Mouse (Mus musculus): ENCODE data around the gene Gsn. TPM values are rescaled to one million over a fixed set of nuclear protein-coding genes. Genes with fewer than 3 reads are reported as not detected.

Gene Gsn
- polyA plus RNA-seq, 1 experiment from 2014 or later: 1,007 TPM

DNA sequence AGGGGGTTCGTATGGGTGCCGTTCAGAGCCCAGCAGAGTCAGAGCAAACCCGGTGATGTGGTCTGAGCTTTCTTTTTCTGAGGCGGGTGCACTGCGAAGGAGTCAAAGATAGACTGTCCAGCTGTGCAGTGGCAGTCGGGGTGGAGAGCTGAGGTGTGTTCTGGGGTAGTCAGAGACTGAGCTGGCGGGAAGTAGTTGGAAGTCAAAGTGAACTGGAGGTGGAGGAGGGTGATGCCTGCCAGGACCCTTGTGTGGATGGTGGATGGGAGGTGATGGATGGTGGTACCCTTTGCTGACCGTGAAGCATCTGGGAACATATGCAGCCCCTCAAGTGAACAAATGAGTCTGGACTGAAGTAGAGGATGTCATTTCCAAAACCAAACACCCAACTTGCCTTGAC is 9.6 kb downstream of the Gsn start:
- Histone ChIP-seq H3K9ac (replicated peaks; ENCODE audit: low read depth) (no peak overlapping the region), H3K4me1 (ENCODE audit: insufficient read depth, low read depth, low read length) (peaks cover 28% of the 10 kb centered on the region; the same call in 1 of the 2 replicates), H3K27me3 (replicated peaks; ENCODE audit: insufficient read depth, low read length) (no peaks in the 10 kb centered on the region), H3K4me2 (replicated peaks; ENCODE audit: low read depth, low read length) (no peak overlapping the region), H3K9me3 (ENCODE audit: low read length) (no peaks in the 10 kb centered on the region), H3K36me3 (ENCODE audit: insufficient read depth, low read length) (no peaks in the 10 kb centered on the region), H3K4me3 (ENCODE audit: low read depth, low read length) (no peak overlapping the region), H3K27ac (ENCODE audit: low read length) (peak overlapping the region; percentile 95)
- 71% methylated on average over 8 of the region's 8 CpGs for WGBS
- DNase-seq (ENCODE audit: low spot score) (no peak), ATAC-seq (no peak)
- TF ChIP-seq CTCF (IDR thresholded peaks at IDR 0.05): no peak
- no peak for TF ChIP-seq EP300 (IDR thresholded peaks at IDR 0.05)

DNA sequence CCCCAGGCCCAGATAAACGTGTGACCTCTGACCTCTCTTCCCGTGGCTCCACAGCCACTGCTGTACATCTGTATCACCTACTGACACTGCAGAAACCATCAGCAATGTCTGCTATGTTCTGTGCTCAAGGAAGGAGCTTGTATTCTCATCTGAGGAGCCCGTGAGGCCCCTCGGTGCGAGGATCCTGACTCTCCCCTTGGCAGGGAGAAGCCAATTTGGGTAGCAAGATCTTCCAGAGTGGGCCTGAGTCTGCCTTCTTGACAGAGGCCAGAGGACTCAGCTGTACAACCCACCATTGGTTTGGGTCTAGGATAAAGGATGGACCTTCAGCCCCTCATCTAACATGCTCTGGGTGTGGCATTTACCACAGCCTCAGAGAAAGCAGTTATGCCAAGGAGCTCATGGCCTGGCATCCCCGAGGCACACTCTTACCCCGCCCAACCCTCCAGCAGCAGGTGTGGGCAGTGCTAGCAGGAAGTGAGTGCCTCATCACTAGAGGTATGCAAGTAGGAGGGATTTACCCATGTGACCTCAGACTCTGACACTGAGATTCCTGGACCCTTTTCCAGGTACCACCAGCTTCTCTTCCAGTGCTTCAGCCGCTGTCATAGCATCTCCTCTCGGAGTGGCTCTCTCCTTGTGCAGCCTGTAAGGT is 10.2 kb downstream of the Gsn start:
- peak; percentile 11 for TF ChIP-seq EP300 (IDR thresholded peaks at IDR 0.05)
- no peak; the same call in 1 of the 2 replicates for TF ChIP-seq CTCF (IDR thresholded peaks at IDR 0.05)
- no peak overlapping the region for H3K4me3 ChIP-seq (ENCODE audit: low read depth, low read length)
- peak overlapping the region; percentile 31 for H3K4me2 ChIP-seq (replicated peaks; ENCODE audit: low read depth, low read length)
- H3K9ac ChIP-seq (replicated peaks; ENCODE audit: low read depth): no peak overlapping the region
- DNase-seq (ENCODE audit: low spot score) (peak; percentile 91), ATAC-seq (peak; percentile 66)
- peak overlapping the region; percentile 95 for H3K27ac ChIP-seq (ENCODE audit: low read length)
- no peaks in the 10 kb centered on the region for H3K36me3 ChIP-seq (ENCODE audit: insufficient read depth, low read length)
- no peaks in the 10 kb centered on the region for H3K27me3 ChIP-seq (replicated peaks; ENCODE audit: insufficient read depth, low read length)
- 52% methylated on average over 9 of the region's 9 CpGs for WGBS
- H3K4me1 ChIP-seq (ENCODE audit: insufficient read depth, low read depth, low read length): peaks cover 32% of the 10 kb centered on the region; the same call in 1 of the 2 replicates
- H3K9me3 ChIP-seq (ENCODE audit: low read length): no peaks in the 10 kb centered on the region

DNA sequence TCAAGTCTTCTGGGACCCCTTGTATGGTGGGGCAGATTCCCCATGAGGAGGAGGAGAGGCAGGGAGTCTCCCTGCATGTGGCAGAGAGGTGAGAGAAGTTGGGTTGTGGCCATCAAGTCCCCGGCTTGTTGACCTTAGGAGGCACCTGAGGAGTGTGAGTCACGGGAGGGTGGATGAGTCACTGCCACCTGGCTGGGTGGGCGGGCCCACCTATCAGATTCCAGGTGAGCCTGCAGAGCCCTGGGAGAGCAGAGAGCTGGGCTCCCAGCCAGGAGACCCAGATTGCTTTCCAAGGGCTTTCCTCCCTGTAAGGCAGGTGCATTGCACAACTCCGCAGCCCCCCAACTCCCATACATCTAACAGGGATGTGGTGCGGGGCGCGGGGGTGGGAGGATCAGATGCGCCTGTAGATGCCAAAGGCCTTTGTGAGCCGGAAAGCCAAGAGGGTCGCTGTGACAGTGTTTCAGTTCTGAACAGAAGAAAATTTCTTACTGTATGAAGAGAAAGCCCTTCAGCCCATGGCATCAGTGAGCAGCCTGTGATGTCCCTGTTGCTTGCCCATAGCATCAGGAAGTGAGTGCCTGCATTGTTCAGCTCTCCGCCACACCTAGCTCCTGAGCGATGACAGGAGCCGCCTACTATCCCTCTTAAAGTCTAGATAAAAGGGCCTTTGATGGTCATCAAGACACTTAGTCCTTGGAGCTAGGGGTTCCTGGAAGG is 11.1 kb downstream of the Gsn start:
- peak overlapping the region; percentile 36 for H3K4me2 ChIP-seq (replicated peaks; ENCODE audit: low read depth, low read length)
- no peaks in the 10 kb centered on the region for H3K9me3 ChIP-seq (ENCODE audit: low read length)
- no peaks in the 10 kb centered on the region for H3K27me3 ChIP-seq (replicated peaks; ENCODE audit: insufficient read depth, low read length)
- peaks cover 39% of the 10 kb centered on the region; the same call in 1 of the 2 replicates for H3K4me1 ChIP-seq (ENCODE audit: insufficient read depth, low read depth, low read length)
- ATAC-seq (peak; percentile 73), DNase-seq (ENCODE audit: low spot score) (peak; percentile 91)
- H3K36me3 ChIP-seq (ENCODE audit: insufficient read depth, low read length): no peaks in the 10 kb centered on the region
- WGBS: 64% methylated on average over 12 of the region's 13 CpGs
- peak overlapping the region; percentile 95 for H3K27ac ChIP-seq (ENCODE audit: low read length)
- no peak for TF ChIP-seq CTCF (IDR thresholded peaks at IDR 0.05)
- TF ChIP-seq EP300 (IDR thresholded peaks at IDR 0.05): peak; percentile 81
- no peak overlapping the region for H3K4me3 ChIP-seq (ENCODE audit: low read depth, low read length)
- H3K9ac ChIP-seq (replicated peaks; ENCODE audit: low read depth): no peak overlapping the region

DNA sequence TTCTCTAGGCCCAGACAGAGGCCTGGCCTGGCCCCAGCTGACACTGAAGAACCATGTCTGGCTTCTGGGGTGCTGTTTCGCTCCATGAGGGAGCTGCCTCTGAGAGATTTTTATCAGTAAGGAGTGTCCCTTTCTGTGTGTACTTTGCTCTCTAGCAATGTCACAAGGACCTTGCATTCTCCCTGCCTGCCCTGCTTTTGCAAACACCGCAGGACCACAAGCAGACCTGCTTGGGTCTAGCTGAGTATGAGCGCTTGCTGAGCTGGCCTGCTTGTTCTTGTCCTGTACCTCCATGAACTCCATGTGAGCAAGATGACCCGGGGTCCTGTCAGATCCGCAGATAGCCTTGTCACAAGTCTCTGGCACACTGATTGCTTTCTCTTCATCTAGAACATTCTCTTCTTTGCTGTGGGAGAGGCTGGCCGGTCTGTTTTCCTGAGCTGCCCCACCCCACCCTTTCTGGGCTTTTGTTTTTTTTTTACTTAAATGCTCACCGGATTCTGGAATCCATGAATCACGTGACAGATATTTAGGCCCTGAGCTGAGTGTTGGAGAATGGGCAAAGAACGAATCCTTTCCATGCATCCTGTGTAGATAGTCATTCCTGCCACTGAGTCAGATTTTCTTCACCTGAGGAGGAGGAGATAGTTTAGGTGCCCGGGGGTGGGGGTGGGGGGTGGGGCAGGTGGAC is 11.8 kb downstream of the Gsn start:
- ATAC-seq: peak; percentile 59
- Histone ChIP-seq H3K9ac (replicated peaks; ENCODE audit: low read depth) (no peak overlapping the region), H3K4me3 (ENCODE audit: low read depth, low read length) (no peak overlapping the region), H3K4me1 (ENCODE audit: insufficient read depth, low read depth, low read length) (peaks cover 44% of the 10 kb centered on the region; the same call in 1 of the 2 replicates), H3K4me2 (replicated peaks; ENCODE audit: low read depth, low read length) (peak overlapping the region; percentile 36; the same call in 1 of the 2 replicates), H3K27me3 (replicated peaks; ENCODE audit: insufficient read depth, low read length) (no peaks in the 10 kb centered on the region), H3K27ac (ENCODE audit: low read length) (peak overlapping the region; percentile 95), H3K9me3 (ENCODE audit: low read length) (no peaks in the 10 kb centered on the region), H3K36me3 (ENCODE audit: insufficient read depth, low read length) (no peaks in the 10 kb centered on the region)
- WGBS: 34% methylated on average over 10 of the region's 10 CpGs
- peak; percentile 89 for DNase-seq (ENCODE audit: low spot score)
- TF ChIP-seq EP300 (IDR thresholded peaks at IDR 0.05): peak; percentile 93
- no peak for TF ChIP-seq CTCF (IDR thresholded peaks at IDR 0.05)

DNA sequence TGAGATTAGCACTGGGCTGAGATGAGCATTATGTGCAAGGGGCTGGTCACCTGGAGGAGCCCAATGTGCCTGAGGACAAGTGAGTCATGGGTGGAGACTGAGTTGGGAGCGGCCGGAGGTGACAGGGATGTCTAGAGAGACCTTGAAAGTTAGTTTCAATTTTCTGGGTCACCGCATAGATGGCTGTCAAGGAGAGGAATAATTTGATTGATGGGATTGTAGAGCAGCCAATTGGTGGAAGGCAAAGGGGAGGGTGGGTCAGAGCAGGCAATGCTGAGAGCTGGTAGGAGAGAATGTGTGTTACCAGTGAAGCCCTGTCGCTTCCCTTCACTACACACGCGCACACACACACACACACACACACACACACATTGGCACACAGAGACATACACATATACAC is 13.0 kb downstream of the Gsn start:
- ATAC-seq (no peak), DNase-seq (ENCODE audit: low spot score) (peak; percentile 62)
- Histone ChIP-seq H3K4me1 (ENCODE audit: insufficient read depth, low read depth, low read length) (peaks cover 44% of the 10 kb centered on the region; the same call in 1 of the 2 replicates), H3K27me3 (replicated peaks; ENCODE audit: insufficient read depth, low read length) (no peaks in the 10 kb centered on the region), H3K4me2 (replicated peaks; ENCODE audit: low read depth, low read length) (no peak overlapping the region), H3K27ac (ENCODE audit: low read length) (peak overlapping the region; percentile 95), H3K9me3 (ENCODE audit: low read length) (no peaks in the 10 kb centered on the region), H3K4me3 (ENCODE audit: low read depth, low read length) (no peak overlapping the region), H3K9ac (replicated peaks; ENCODE audit: low read depth) (no peak overlapping the region), H3K36me3 (ENCODE audit: insufficient read depth, low read length) (no peaks in the 10 kb centered on the region)
- 64% methylated on average over 6 of the region's 6 CpGs for WGBS
- TF ChIP-seq EP300 (IDR thresholded peaks at IDR 0.05) (0 out of 2 replicates have a peak, but pooled peaks have one; percentile 54), CTCF (IDR thresholded peaks at IDR 0.05) (no peak)

DNA sequence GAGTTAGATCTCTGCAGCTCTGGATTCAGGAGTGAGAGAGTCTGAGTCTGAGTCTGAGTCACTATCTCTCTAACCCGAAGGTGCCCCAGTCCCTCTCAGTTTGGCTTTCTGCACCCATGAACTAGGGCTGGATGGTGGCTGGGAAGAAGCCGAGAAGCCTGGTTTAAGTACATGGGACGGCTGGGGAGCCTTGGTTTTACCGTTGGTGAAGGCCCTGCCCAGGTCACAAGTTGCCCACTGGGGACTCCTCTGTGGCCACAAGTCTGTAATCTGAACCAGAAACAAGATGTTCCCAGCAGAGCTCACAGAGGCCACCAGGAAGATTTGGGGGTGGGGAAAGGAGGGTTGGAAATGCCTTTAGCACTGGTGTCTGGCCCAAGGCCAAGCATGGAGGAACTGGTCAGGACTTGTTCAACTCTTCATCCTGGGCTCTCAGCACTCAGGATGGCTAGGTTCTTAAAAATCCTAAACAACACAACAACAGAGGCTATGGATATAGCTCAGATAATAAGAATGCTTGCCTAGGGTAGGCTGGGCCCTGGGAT is 13.6 kb downstream of the Gsn start:
- no peak for ATAC-seq
- H3K4me1 ChIP-seq (ENCODE audit: insufficient read depth, low read depth, low read length): peaks cover 44% of the 10 kb centered on the region; the same call in 1 of the 2 replicates
- H3K9me3 ChIP-seq (ENCODE audit: low read length): no peaks in the 10 kb centered on the region
- H3K9ac ChIP-seq (replicated peaks; ENCODE audit: low read depth): no peak overlapping the region
- DNase-seq (ENCODE audit: low spot score): peak; percentile 61
- 52% methylated on average over 4 of the region's 4 CpGs for WGBS
- no peak overlapping the region for H3K4me3 ChIP-seq (ENCODE audit: low read depth, low read length)
- TF ChIP-seq EP300 (IDR thresholded peaks at IDR 0.05) (no peak), CTCF (IDR thresholded peaks at IDR 0.05) (no peak)
- no peak overlapping the region for H3K4me2 ChIP-seq (replicated peaks; ENCODE audit: low read depth, low read length)
- H3K27me3 ChIP-seq (replicated peaks; ENCODE audit: insufficient read depth, low read length): no peaks in the 10 kb centered on the region
- peak overlapping the region; percentile 95 for H3K27ac ChIP-seq (ENCODE audit: low read length)
- no peaks in the 10 kb centered on the region for H3K36me3 ChIP-seq (ENCODE audit: insufficient read depth, low read length)

Measured in lung, postnatal 0 days (tissue).